Mouse (Mus musculus) neural tube, embryonic 12.5 days (tissue): Measurements from ENCODE around the gene Ntn1. TPM values are rescaled to one million over a fixed set of nuclear protein-coding genes. Genes with fewer than 3 reads are reported as not detected.

ENCODE experiments used
- ATAC-seq: fragments of 200-750 bp; cut with Nextera tagmentation; 2 replicates; pipeline ENCODE4 v1.8.0; 2017; ENCODE audit warnings: low read depth, mild to moderate bottlenecking, moderate TSS enrichment, moderate library complexity; ENCODE audit not compliant: low FRiP score
- H3K27ac ChIP-seq: fragments of 300-500 bp; sonication (generic); 2 replicates; pipeline ENCODE4 v1.5.1; 2016
- H3K27me3 ChIP-seq: fragments of 300-500 bp; sonication (generic); replicated peaks from 2 replicates; pipeline ENCODE4 v1.6.1; 2016; ENCODE audit warnings: mild to moderate bottlenecking
- H3K36me3 ChIP-seq: fragments of 300-500 bp; sonication (generic); 2 replicates; pipeline ENCODE4 v1.6.1; 2016; ENCODE audit warnings: mild to moderate bottlenecking
- H3K4me1 ChIP-seq: fragments of 300-500 bp; sonication (generic); 2 replicates; pipeline ENCODE4 v1.6.1; 2016
- H3K4me2 ChIP-seq: fragments of 300-500 bp; sonication (generic); replicated peaks from 2 replicates; pipeline ENCODE4 v1.6.1; 2016; ENCODE audit warnings: mild to moderate bottlenecking
- H3K4me3 ChIP-seq: fragments of 300-500 bp; sonication (generic); 2 replicates; pipeline ENCODE4 v1.5.1; 2016
- H3K9ac ChIP-seq: fragments of 300-500 bp; sonication (generic); 2 replicates; pipeline ENCODE4 v1.6.1; 2016; ENCODE audit warnings: mild to moderate bottlenecking
- H3K9me3 ChIP-seq: fragments of 300-500 bp; sonication (generic); 2 replicates; pipeline ENCODE4 v1.6.1; 2016; ENCODE audit warnings: mild to moderate bottlenecking
- WGBS: fragments of 180-500 bp; shearing (Covaris S2); methylation state at CpG from one replicate; pipeline ENCODE4 v1.1.7; 2016; 5-methylcytosine and 5-hydroxymethylcytosine counted together
- polyA plus RNA-seq: library from polyadenylated mRNA; unstranded; fragments of >200 nt; fragmentation: Nextera tagmentation; extraction: Ambion mirVana; gene quantifications from 2 replicates; pipeline ENCODE4 v1.2.1, GENCODE M21; 2016

Ntn1 gene
- polyA plus RNA-seq, 1 experiment from 2014 or later = 48.2 TPM

- no peak overlapping the region for H3K4me3 ChIP-seq
- peaks cover 18% of the 10 kb centered on the region for H3K27me3 ChIP-seq
- no peak overlapping the region for H3K4me2 ChIP-seq
- H3K9me3 ChIP-seq = peaks cover 3% of the 10 kb centered on the region; the same call in 1 of the 2 replicates
- WGBS = 80% methylated on average over 16 of the region's 16 CpGs
- H3K9ac ChIP-seq = no peak overlapping the region
- peaks cover 11% of the 10 kb centered on the region for H3K4me1 ChIP-seq
- no peak for ATAC-seq
- peaks cover 19% of the 10 kb centered on the region for H3K36me3 ChIP-seq
- no peak overlapping the region for H3K27ac ChIP-seq
Measured at GRCm38 (mm10) chr11:68244254-68244991, 156.2 kb downstream of the Ntn1 start.

- no peak overlapping the region for H3K9ac ChIP-seq
- H3K4me2 ChIP-seq = no peak overlapping the region
- H3K36me3 ChIP-seq = peaks cover 13% of the 10 kb centered on the region; the same call in 1 of the 2 replicates
- H3K27me3 ChIP-seq = peaks cover 46% of the 10 kb centered on the region
- peaks cover 17% of the 10 kb centered on the region for H3K4me1 ChIP-seq
- H3K4me3 ChIP-seq = no peak overlapping the region
- no peak overlapping the region for H3K27ac ChIP-seq
- WGBS = 14% methylated on average over 5 of the region's 5 CpGs
- H3K9me3 ChIP-seq = peaks cover 3% of the 10 kb centered on the region; the same call in 1 of the 2 replicates
- ATAC-seq = no peak
Measured at GRCm38 (mm10) chr11:68239756-68240155, 160.9 kb downstream of the Ntn1 start.

- peaks cover 39% of the 10 kb centered on the region for H3K27me3 ChIP-seq
- no peaks in the 10 kb centered on the region for H3K36me3 ChIP-seq
- ATAC-seq = no peak
- H3K4me3 ChIP-seq = no peak overlapping the region
- 74% methylated on average over 9 of the region's 9 CpGs for WGBS
- no peaks in the 10 kb centered on the region; the same call in 1 of the 2 replicates for H3K9me3 ChIP-seq
- no peak overlapping the region for H3K27ac ChIP-seq
- H3K4me2 ChIP-seq = no peak overlapping the region
- H3K9ac ChIP-seq = no peak overlapping the region
- H3K4me1 ChIP-seq = peaks cover 14% of the 10 kb centered on the region; the same call in 1 of the 2 replicates
Measured at GRCm38 (mm10) chr11:68233469-68233965, 167.1 kb downstream of the Ntn1 start.

- H3K4me3 ChIP-seq = no peak overlapping the region
- H3K4me2 ChIP-seq = no peak overlapping the region
- H3K36me3 ChIP-seq = no peaks in the 10 kb centered on the region
- ATAC-seq = no peak
- peaks cover 23% of the 10 kb centered on the region for H3K27me3 ChIP-seq
- WGBS = 90% methylated on average over 5 of the region's 5 CpGs
- H3K4me1 ChIP-seq = peaks cover 24% of the 10 kb centered on the region
- no peak overlapping the region for H3K9ac ChIP-seq
- H3K27ac ChIP-seq = no peak overlapping the region
- no peaks in the 10 kb centered on the region; the same call in 1 of the 2 replicates for H3K9me3 ChIP-seq
Measured at GRCm38 (mm10) chr11:68231558-68231957, 169.1 kb downstream of the Ntn1 start.

GRCm38 (mm10) chr11:68228941-68229665 lies 171.5 kb downstream of the Ntn1 start:
- no peak for ATAC-seq
- H3K36me3 ChIP-seq = 0 out of 2 replicates have a peak, but pooled peaks cover 3% of the 10 kb centered on the region
- H3K9ac ChIP-seq = peak overlapping the region; percentile 17; the same call in 1 of the 2 replicates
- H3K27ac ChIP-seq = no peak overlapping the region
- peaks cover 24% of the 10 kb centered on the region for H3K4me1 ChIP-seq
- H3K4me3 ChIP-seq = no peak overlapping the region
- no peak overlapping the region for H3K4me2 ChIP-seq
- WGBS = 64% methylated on average over 18 of the region's 18 CpGs
- peaks cover 10% of the 10 kb centered on the region for H3K27me3 ChIP-seq
- no peaks in the 10 kb centered on the region; the same call in 1 of the 2 replicates for H3K9me3 ChIP-seq

- H3K9ac ChIP-seq = no peak overlapping the region
- no peak overlapping the region for H3K27ac ChIP-seq
- ATAC-seq = no peak
- no peaks in the 10 kb centered on the region for H3K27me3 ChIP-seq
- H3K4me1 ChIP-seq = peaks cover 24% of the 10 kb centered on the region
- WGBS = 89% methylated on average over 6 of the region's 6 CpGs
- 0 out of 2 replicates have a peak, but pooled peaks cover 3% of the 10 kb centered on the region for H3K36me3 ChIP-seq
- H3K9me3 ChIP-seq = no peaks in the 10 kb centered on the region; the same call in 1 of the 2 replicates
- H3K4me2 ChIP-seq = no peak overlapping the region
- no peak overlapping the region for H3K4me3 ChIP-seq
Measured at GRCm38 (mm10) chr11:68227837-68228236, 172.8 kb downstream of the Ntn1 start.

GRCm38 (mm10) chr11:68226654-68227057 lies 174.0 kb downstream of the Ntn1 start:
- H3K4me1 ChIP-seq = peaks cover 24% of the 10 kb centered on the region
- 0 out of 2 replicates have a peak, but pooled peaks cover 3% of the 10 kb centered on the region for H3K36me3 ChIP-seq
- H3K27me3 ChIP-seq = 0 out of 2 replicates have a peak, but pooled peaks cover 4% of the 10 kb centered on the region
- no peak overlapping the region for H3K4me2 ChIP-seq
- H3K9me3 ChIP-seq = no peaks in the 10 kb centered on the region; the same call in 1 of the 2 replicates
- no peak overlapping the region for H3K4me3 ChIP-seq
- whole genome bisulfite sequencing = 26% methylated on average over 5 of the region's 5 CpGs
- H3K9ac ChIP-seq = no peak overlapping the region
- no peak for ATAC-seq
- no peak overlapping the region for H3K27ac ChIP-seq

- Histone ChIP-seq H3K4me3 (no peak overlapping the region), H3K4me1 (peaks cover 19% of the 10 kb centered on the region), H3K27me3 (peaks cover 4% of the 10 kb centered on the region; the same call in 1 of the 2 replicates), H3K4me2 (no peak overlapping the region), H3K27ac (no peak overlapping the region), H3K36me3 (0 out of 2 replicates have a peak, but pooled peaks cover 3% of the 10 kb centered on the region), H3K9me3 (no peaks in the 10 kb centered on the region), H3K9ac (no peak overlapping the region)
- no peak for ATAC-seq
- 81% methylated on average over 13 of the region's 13 CpGs for WGBS
Measured at GRCm38 (mm10) chr11:68223143-68223542, 177.5 kb downstream of the Ntn1 start.

GRCm38 (mm10) chr11:68222209-68222608 lies 178.4 kb downstream of the Ntn1 start:
- ATAC-seq = no peak
- peaks cover 23% of the 10 kb centered on the region for H3K4me1 ChIP-seq
- no peak overlapping the region for H3K27ac ChIP-seq
- WGBS = 92% methylated on average over 7 of the region's 7 CpGs
- H3K9me3 ChIP-seq = no peaks in the 10 kb centered on the region
- peaks cover 4% of the 10 kb centered on the region; the same call in 1 of the 2 replicates for H3K27me3 ChIP-seq
- no peak overlapping the region for H3K4me2 ChIP-seq
- no peak overlapping the region for H3K4me3 ChIP-seq
- H3K9ac ChIP-seq = no peak overlapping the region
- H3K36me3 ChIP-seq = 0 out of 2 replicates have a peak, but pooled peaks cover 3% of the 10 kb centered on the region

GRCm38 (mm10) chr11:68220733-68221132 lies 179.9 kb downstream of the Ntn1 start:
- H3K9ac ChIP-seq = no peak overlapping the region
- H3K4me3 ChIP-seq = no peak overlapping the region
- H3K4me1 ChIP-seq = peaks cover 29% of the 10 kb centered on the region
- ATAC-seq = no peak
- 77% methylated on average over 4 of the region's 4 CpGs for WGBS
- peaks cover 4% of the 10 kb centered on the region; the same call in 1 of the 2 replicates for H3K27me3 ChIP-seq
- no peaks in the 10 kb centered on the region for H3K9me3 ChIP-seq
- H3K4me2 ChIP-seq = no peak overlapping the region
- no peak overlapping the region for H3K27ac ChIP-seq
- 0 out of 2 replicates have a peak, but pooled peaks cover 3% of the 10 kb centered on the region for H3K36me3 ChIP-seq

- ATAC-seq = no peak
- Histone ChIP-seq H3K4me2 (no peak overlapping the region), H3K27ac (no peak overlapping the region; the same call in 1 of the 2 replicates), H3K27me3 (no peaks in the 10 kb centered on the region; the same call in 1 of the 2 replicates), H3K4me1 (peaks cover 64% of the 10 kb centered on the region), H3K36me3 (peaks cover 5% of the 10 kb centered on the region; the same call in 1 of the 2 replicates), H3K9ac (no peak overlapping the region), H3K4me3 (no peak overlapping the region), H3K9me3 (no peaks in the 10 kb centered on the region)
- WGBS = 46% methylated on average over 11 of the region's 11 CpGs
Measured at GRCm38 (mm10) chr11:68216041-68216440, 184.6 kb downstream of the Ntn1 start.
